Mouse (Mus musculus) left cerebral cortex, adult 8-10 months (tissue): ENCODE measurements around the gene Fbxo42. TPM values are rescaled to one million over a fixed set of nuclear protein-coding genes. Genes with fewer than 3 reads are reported as not detected.

Experiments used
- DNase-seq, 2 experiments: peaks; one replicate each; pipeline ENCODE4 v3.0.0; 2022; ENCODE audit warnings: low spot score in 2 of 2
- total RNA-seq, 4 experiments: library from RNA; stranded (reverse); gene quantifications; 2 replicates each; pipeline ENCODE4 v1.2.4; 2022

The Fbxo42 gene
- total RNA-seq, 4 experiments from 2014 or later = 25.8 to 31.5 (median 27.5) TPM

DNA sequence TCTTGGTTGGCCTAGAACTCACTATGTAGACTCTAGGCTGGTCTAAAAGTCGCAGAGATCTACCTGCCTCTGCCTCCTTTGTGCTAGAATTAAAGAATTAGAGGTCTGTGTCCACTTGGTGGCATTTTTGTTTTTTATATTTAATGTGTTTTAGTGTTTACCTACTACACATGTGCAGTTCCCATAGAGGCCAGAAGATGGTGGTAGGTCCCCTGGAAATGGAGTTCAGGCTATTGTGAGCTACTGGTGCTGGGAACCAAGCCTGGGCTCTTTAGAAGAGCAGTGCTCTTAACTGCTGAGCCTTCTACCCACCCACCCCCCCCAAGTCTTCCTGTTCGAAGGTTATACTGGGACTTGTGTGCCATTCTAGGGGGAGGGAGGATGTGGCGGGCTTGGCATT, 19.4 kb downstream of the Fbxo42 start:
- no peak for DNase-seq

- DNase-seq = no peak
These were observed 24.4 kb downstream of the Fbxo42 start for GRCm38 (mm10) chr4:141172121-141172520.

DNA sequence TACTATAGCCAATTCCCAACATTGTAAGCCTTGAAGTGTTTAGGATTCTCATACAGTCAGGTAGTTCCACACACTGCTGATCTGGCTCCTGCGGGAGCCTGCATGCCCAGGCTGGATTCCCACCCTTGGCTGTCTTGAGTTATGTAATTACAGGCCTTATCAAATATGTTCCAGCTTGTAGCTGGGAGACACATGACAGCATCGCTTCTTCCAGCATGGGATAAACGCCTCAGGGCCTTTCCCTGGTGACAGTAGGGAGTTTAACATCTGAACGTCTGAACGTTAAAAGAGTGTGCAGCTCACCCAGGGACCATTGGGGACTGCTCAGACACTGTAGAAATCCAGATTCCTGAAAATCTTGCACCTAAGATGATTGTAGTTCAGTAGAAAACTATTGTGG, 28.1 kb downstream of the Fbxo42 start:
- DNase-seq = no peak

- no peak for DNase-seq
These were observed 28.7 kb downstream of the Fbxo42 start for GRCm38 (mm10) chr4:141176328-141176838.

DNA sequence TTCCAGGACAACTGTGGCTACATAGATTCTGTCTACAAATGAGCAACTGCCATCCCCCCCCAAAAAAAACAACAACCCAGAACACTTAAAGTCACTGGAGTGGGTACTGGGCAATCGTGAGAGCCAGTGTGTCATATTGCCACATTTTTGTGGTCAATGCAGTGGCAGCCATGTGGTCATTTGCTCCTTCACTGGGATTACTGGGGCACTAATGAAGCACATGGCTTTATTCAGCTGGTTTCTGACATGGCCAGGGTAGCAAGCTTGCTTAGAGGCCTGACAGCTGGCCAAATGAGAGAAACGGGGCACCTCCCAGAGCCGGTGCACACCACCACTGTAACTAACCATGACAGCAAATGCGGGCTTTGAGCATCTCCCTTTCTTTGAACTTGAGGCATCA, 30.8 kb downstream of the Fbxo42 start:
- DNase-seq = no peak

- DNase-seq = no peak
These were observed 33.1 kb downstream of the Fbxo42 start for GRCm38 (mm10) chr4:141180831-141181230.

GRCm38 (mm10) chr4:141181981-141182380, 34.3 kb downstream of the Fbxo42 start:
- DNase-seq = no peak

DNA sequence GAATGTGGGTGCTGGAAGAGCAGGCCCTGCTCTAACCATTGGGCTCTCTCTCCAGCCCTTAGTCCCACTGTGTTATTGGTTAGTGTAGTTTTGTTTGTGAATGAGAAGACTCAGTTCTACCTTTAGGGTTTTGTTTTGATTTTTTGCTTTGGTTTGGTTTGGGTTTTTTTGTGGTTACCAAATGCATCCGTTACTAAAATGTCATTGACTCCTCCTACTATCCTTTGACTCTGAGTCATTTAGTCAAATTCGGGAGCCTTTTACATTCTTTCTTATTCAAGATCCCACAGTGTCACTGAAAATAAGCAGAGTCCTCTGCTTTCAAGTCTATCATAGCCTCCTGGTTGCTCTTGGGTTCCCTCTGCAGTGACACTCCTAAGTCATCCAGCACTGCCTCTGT, 36.2 kb downstream of the Fbxo42 start:
- no peak for DNase-seq

- DNase-seq = no peak
These were observed 36.7 kb downstream of the Fbxo42 start for GRCm38 (mm10) chr4:141184426-141184825.

DNA sequence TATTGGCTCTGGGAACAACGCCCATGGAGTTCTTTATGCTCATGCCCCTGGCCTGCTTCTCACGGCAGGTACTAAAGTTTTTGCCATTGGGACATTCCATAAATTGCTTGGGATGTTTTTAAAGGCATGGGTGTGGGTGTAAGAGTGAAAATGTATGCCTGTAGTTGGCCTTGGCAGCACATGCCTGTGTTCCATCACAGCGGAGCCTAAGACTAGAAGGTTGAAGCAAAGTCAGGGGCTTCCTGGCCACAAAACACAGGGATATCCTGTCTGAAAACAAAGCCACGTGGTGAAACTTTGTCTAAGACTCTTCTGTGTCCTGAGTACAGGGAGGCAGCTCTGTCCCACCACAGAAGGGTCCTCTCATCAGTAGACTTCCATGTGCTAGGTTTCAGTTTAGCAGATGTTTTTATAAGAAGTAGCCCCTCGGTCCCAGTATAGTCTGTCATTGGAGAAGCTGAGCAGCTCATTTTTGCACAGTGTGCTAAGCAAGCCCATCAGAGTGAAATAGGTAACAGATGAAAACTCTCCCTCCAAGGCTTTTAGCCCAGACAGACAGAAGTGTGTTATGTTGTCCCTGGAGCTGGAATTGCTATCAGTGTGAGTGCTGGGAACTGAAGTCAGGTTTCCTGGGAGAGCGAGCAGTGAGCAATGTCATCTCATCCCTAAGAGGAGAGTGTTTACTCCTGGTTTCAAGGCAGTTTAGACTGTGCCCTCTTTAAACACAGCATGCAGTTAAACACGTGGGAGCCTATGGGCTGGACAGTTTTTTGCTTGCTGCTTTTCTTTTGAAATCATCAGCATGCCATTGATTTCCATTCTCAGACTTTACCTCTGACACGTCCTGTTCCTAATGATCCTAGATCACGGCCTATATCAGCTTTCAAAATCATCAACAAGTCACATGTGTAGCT, 39.5 kb downstream of the Fbxo42 start:
- no peak for DNase-seq

DNA sequence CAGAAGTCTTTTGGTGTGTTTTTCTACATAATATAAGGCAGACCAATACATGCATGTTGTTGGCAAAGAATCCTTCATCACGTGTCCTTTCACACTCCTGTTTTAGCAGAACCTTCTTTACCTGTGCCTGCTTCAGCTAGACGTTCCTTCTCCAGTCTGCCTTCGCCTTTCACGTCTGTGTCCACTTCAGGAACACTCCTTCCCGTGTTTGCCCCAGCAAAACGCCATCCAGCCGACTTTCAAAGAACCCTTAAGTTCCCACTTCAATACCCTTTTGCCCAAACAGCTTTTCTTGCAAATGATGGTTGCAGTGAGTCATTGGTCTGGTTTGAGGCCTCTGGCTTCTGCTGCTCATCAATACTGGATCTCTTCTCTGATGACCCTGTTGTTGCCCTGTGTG, 43.6 kb downstream of the Fbxo42 start:
- DNase-seq = no peak

DNA sequence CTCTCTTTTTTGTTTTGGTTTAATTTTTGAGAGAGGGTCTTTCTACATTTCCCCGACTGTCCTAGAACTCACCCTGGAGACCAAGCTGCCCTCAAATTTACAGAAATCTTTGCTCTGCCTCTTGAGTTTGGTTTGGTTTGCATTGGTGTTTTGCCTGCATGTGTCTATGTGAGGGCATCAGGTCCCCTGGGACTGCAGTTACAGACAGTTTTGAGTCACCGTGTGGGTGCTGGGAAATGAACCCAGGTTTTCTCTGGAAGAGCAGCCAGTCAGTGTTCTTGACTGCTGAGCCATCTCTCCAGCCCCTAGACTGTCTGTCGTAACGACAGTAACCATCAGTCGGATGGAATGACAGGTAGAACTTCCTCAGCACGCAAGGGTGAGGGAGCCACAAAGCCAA, 46.8 kb downstream of the Fbxo42 start:
- DNase-seq = no peak

- no peak for DNase-seq
These were observed 49.4 kb downstream of the Fbxo42 start for GRCm38 (mm10) chr4:141196981-141197685.

- no peak for DNase-seq
These were observed 49.9 kb downstream of the Fbxo42 start for GRCm38 (mm10) chr4:141197686-141198035.

DNA sequence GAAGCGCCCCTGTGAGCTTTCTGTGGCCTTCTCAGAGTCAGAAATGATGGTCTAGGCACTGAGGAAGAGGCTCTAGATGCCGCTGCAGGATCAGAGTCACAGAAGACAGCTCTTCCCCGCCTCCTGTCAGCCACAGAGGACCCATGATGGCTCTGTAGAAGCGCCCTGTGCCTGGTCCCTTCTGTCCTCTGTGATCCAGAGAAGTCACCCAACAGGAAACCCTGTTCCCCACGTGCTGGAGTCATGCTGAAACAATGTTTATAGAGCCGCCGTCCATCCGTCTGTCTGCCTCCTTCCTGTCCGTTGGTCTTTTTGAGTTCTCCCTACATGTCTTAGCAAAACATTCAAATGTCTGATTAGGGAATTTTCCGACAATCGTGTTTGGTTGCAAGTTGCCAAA, 53.2 kb downstream of the Fbxo42 start:
- DNase-seq = no peak

GRCm38 (mm10) chr4:141202192-141202591, 54.5 kb downstream of the Fbxo42 start:
- DNase-seq = no peak

DNA sequence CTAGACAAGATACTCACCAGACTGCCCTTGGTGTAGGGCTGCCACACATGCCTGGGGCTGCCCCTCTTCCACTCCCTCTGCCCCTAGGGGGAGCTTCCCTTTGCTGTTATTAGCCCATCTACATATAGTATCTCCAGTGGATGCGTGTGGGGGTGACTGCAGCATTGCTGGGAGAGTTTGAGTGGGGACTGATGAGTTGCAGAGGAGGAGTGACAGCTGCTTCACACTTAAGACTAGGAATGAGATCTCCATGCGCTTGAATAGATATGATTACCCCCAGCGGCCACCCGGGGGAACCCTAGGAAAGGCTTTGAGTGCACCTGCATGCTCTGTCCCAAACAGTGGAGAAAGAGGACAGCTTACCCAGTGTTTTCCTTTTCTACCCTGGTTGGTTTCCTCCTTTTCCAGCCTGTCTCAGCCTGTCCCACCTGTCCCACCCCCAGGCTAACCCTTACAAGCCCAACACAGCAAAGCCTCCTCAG, 56.9 kb downstream of the Fbxo42 start:
- no peak for DNase-seq

DNA sequence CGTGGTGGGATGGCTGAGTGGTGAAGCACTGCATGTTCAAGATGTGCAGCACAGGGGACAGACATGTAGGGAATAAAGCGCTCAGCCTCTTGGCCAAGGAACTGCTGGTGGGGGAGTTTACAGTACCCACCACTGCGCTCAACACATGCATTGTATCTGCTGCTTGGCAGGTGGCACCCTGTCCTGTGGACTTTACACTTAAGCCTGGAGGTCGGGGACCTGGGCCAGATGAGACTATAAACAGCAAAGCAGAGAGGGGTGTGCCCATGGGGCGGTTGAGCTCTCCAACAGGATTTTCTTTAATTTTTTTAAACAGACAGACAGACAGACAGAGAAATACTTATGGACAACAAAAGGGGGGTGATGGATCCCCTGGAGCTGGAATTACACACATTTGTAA, 59.4 kb downstream of the Fbxo42 start:
- DNase-seq = no peak

DNA sequence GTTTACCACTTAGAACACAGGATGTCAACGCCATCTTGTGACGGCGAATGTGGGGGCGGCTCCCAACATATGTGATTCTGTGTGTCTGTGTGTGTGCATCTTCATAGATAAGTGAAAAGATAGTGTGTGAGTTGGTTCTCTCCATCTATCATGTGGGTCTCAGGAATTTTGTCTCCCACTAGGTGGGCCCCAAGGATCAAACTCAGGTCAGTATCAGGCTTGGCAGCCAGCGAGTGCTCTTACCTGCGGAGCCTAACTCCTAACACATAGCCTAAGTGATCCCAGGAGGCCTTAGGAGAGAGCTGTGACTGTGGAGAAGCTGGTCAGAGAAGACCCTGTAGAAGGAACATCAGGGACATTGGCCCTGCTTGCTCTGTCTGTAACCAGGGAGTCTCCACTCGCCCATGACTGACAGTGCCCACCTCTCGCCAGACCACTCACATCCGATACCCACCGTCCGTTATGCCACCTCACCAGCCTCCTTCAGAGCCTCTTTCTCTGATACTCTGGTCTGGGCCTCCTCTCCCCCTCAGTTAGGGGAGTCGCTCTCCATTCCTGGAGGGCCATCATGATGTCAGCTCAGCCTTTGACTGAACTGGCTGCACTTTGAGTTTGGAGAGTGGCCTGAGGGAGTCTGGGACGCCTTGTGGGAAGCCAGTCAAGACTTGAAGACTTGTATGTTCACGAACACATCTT, 63.0 kb downstream of the Fbxo42 start:
- no peak for DNase-seq

GRCm38 (mm10) chr4:141211646-141212045, 63.9 kb downstream of the Fbxo42 start:
- DNase-seq = no peak

DNA sequence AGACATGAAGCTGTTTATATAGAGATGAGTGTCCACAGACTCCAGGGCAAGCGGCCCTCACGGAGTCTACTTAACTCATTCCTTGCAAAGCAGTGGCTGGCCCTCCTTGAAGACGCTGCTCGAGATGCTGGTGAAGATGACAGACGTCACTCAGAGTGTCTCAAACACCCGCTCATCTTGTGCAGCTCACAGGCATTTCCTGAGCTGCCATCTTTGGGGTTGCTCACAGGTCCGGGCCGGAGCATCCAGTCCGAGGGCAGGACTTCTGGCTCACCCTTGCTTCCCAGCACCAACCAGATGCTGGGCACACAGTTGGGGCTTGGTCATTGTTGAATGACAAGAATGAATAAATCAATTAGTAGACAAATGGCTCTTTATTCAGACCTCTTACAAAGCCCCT, 65.2 kb downstream of the Fbxo42 start:
- no peak for DNase-seq

DNA sequence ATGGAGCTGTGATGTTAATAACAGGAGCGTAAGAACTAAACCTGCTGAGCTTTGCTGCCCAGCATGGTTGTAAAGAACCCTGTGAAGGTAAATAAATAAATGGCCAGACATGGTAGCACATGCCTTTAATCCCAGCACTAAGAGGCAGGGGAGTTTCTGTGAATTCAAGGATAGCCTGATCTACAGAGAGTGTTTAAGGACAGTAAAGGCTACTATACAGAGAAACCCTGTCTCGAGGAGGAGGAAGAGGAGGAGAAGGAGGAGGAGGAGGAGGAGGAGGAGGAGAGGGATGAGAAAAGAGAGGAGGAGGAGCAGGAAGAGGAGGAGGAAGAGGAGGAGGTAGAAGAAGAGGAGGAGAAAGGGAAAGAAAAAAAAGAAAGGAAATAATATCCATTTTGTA, 65.6 kb downstream of the Fbxo42 start:
- no peak for DNase-seq
